Mouse (Mus musculus): ENCODE results near the gene Plbd1.

The Plbd1 gene

DNA sequence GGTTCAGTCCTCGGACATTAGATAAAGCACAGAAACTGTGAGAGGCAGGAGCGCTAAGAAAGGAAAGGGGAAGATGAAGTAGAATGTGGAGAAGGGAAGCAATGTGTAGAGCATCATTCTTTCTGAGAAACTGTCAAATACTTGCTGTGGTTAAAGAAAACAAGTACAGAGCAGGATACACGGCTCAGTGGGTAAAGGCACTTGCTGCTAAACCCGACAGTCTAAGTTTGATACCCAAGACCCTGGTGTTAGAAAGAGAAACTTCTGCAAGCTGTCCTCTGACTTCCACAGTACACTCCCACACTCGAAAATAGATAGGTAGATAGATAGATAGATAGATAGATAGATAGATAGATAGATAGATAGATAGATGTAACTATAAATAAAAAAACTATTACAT, 8.4 kb downstream of the Plbd1 start:
- no peak for DNase-seq (ENCODE audit: extremely low spot score, low read depth, low spot score)

DNA sequence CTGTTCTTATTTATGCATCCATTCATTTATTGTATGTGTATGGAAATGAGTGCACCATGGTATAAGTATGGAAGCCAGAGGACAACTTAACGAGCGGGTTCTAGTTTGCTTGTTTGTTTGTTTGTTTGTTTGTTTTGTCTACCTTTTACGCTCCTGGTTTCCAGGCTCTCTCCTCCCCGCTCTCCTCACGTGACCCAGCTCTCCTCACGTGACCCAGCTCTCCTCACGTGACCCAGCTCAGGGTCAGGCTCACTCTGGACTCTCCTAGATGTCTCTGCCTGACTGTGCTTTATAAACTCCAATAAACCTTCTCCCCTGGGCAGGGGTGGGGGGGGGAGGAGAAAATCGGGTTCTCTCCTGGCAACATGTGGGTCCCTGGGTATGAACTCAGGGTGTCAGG, 11.1 kb downstream of the Plbd1 start:
- DNase-seq (ENCODE audit: extremely low spot score, low read depth, low spot score) = no peak

DNA sequence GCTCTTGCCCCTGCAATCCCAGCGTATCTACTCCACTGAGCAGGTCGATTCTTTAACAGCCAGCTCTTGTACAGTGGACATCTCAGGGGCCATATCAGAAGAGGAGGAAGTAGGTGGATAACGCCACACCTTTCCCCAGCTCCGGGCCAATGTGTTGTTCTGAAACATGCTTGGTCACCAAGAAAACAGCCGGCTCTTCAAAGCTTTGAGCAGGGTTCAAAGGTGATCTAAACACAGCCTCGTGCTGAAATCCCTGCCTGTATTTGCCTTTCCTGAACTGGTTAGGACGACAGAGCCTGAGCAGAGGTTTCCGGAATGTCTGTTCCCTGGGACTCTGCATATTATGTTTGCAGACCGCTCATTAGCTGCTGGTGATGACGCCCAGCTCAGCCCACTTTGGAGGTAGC, 14.3 kb downstream of the Plbd1 start:
- DNase-seq (ENCODE audit: extremely low spot score, low read depth, low spot score) = no peak

DNA sequence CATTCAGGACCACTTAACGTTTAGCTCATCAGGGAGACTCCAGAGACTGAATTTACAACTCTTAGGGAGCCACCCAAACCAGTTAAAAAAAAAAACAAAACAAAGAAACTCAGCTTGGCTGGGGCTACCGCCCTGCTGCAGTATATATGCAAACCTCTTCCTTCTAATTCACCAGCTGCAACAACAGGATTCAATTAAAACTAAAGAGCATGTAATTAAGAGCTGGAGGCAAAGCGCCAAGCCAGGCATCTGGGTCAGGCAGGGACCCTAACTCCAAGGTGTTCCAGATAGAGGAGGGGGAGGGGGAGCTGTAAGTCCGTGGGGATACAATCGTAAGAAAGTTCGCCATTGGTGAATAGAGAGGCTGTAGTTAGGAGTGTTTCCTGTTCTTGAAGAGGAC, 15.5 kb downstream of the Plbd1 start:
- DNase-seq (ENCODE audit: extremely low spot score, low read depth, low spot score) = no peak

DNA sequence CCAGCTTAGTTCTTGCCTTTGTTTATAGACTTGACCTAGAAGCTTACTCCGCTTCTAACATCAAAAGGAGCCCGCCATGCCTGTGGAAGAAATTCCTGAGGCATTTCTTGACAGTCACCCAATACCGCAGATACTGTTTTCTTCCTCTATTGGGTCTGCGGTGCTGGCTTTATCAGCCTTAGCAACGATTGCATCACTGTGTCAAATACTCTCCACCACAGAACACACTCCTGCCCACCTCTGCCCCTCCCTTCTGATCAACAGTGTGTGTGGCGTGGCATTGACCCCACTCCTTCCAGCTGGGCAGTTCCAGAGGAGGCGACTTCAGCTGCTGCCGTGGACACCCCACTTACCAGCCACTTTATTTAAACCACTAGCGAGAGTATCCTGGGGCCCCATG, 16.0 kb downstream of the Plbd1 start:
- no peak for DNase-seq (ENCODE audit: extremely low spot score, low read depth, low spot score)

DNA sequence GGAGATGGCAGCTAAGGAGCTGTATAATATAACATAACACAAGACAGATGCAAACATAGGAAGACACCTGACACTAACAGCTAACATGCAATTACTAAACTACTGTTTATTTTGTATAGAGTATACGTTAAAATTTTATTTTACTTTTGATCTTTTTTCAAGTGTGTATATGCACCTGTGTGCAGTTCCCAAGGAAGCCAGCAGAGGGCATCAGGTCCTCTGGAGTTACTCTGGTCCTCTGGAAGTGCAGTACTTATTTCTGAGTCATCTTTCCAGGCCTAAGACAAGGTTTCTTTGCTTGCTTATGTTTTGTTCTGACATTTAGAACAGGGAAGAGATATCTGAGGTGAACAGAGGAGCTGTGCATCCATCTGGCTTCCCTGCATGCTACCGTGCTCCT, 17.6 kb downstream of the Plbd1 start:
- no peak for DNase-seq (ENCODE audit: extremely low spot score, low read depth, low spot score)

DNA sequence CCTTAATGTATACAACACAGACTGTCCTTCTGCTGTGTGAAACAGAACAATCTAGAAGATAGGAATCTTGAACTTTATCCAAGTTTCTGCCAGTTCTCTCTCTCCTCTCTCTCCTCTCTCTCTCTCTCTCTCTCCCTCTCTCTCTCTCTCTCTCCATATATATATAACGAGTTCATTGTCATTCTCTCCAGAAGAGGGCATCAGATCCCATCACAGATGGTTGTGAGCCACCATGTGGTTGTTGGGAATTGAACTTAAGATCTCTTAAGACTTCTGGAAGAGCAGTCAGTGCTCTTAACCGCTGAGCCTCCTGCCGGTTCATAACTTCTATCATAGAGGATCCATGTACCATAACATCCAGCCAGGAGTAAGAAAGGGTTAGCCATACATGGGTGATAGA, 26.7 kb downstream of the Plbd1 start:
- DNase-seq (ENCODE audit: extremely low spot score, low read depth, low spot score) = no peak

DNA sequence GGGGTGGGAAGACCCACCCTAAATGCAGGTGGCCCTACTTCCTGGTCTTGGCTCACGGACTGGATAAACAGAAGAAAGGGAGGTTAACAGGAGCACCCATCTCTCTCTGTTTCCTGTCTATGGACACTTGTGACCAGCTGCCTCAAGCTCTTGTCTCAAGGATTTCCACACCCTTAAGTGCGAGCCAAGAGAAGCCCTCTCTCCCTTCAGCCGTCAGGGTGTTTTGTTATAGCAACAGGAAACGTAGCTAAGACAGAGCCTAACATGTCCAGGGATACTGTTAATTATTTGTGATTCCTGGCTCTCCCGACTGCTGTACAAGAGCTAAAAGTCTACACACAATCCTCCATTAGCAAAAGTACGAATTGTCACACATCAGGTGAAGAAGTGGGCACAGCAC, 28.0 kb downstream of the Plbd1 start:
- DNase-seq (ENCODE audit: extremely low spot score, low read depth, low spot score) = no peak

DNA sequence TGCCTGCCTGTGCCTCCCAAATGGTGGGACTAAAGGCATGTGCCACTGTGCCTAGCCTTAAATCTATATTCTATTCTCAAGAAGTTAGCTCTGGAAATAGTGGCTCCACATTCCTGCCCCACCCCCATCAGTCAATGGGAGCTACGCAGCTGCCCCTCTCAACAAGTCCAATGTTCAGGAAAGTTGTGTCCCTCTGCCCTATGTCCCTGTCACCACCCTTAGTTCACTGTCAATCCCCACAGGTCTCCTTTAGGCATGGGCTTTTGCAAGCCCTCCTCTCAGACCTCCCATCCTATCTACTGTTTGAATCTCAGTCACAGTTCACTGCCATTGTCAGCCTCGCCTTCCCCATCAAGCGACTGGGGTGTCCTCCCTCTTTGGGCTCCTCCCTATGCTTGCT, 28.6 kb downstream of the Plbd1 start:
- no peak for DNase-seq (ENCODE audit: extremely low spot score, low read depth, low spot score)

DNA sequence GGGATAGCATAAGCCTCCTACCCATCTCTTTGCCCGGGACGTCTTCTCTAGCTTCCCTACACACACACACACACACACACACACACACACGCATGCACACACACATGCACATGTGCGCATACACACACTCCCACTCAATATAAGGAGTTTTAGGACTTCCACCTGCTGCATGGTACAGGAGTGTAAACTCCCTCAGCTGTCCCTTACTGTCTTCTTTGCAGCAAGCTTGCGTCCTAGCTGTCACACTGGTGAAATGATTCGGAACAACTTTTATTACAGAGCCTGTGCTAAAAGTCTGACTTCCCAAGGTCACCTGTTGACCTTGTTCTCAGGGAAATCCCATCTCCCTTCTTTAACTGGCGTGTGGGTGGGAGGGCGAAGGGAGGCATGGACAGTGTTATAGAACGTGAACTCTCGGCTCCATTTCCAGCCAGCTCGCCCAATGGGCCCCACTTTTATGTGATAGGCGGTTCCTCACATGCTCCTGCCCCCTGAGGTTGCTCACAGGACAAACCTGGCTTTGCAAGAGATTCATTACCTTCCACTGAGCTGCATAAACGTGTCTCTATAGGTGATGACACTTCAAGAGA, 29.7 kb downstream of the Plbd1 start:
- no peak for DNase-seq (ENCODE audit: extremely low spot score, low read depth, low spot score)

DNA sequence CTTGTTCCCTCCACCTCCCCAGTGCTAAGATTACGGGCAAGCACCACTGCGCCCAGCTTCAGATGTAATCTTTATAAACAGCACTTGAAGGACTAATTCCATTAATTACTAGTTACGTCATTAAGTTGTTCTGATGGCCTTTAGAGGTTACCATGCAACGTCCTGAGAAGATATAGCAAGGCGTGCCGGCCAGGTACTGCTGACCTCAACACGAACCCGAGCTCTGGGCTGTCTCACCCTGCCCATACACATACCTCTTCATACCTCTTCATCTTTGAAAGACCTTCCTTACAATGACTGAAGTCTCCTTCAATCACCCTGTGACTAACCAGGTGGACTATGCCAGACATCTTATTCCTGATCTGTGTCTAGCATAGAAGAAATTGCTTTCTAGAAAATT, 30.2 kb downstream of the Plbd1 start:
- no peak for DNase-seq (ENCODE audit: extremely low spot score, low read depth, low spot score)

DNA sequence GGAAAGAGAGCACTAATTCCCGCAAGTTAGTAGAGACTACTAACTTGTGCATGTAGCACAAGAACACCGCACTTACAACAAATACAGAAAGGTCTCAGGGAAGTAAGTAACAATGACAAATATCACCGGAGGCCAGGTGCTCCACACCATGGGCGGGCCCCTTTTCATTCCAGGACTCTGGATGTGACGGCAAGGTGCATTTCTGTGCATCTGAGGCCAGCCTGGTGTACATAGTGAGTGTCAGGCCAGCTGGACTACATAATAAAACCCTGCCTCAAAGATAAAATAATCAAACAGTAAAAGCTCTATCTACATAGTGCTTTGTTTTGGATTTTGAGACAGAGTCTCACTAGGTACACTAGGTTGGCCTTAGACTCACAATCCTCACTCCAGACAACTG, 32.1 kb downstream of the Plbd1 start:
- DNase-seq (ENCODE audit: extremely low spot score, low read depth, low spot score) = no peak

DNA sequence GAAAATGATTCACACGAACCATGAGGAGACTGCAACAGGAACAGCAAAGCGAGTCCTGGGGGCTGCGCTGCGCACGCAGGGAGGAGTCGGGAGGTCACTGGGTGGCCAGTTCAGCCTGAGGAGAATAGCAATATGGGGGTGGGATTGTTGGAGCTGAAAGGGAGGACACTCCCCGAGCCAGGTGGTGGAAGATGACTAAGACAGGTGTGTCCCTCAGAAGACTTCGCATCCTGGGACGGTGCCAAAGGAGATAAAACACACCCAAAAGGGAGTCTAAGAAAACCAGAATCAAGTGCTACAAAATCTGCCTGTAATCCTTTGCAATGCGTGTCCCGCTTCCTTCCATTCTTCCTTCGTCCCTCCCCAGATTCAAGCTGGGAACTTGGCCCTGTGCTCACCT, 36.3 kb downstream of the Plbd1 start:
- no peak for DNase-seq (ENCODE audit: extremely low spot score, low read depth, low spot score)

DNA sequence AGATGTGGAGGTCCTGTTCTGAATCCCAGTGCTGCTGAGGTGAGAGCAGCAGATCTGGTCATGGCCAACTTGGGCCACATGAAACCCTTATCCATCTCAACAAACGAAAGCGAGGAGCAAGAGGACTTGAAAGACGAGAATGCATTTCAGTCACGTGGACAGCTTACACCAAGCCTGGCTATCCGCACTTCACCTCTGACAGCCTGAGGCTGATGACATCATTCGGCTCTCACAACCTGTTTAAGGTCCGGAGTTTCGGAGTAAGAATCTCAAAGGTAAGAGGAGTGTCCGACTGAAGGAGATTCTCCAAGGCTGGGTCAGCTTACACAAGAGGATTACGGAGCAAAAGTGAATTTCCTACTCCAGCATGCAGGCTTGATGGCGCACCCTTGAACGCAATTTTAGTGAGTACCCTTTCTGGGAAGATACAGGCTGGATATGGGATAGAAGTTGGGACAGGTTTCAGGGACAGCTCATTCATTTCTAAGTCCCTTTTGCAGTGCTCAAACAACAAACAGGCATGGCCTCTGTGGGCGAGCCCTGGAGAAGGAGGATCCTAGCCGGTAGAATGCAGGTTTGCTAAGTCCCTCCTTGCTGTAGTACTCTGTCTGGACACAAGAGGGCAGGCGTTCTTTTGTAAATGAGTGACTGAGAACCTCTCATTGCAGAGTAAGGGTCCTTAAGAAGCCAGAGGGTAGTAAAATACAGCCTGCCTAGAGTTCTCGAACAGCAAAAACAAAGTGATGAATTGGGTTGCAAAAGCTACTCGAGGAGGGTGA, 41.2 kb downstream of the Plbd1 start:
- DNase-seq (ENCODE audit: extremely low spot score, low read depth, low spot score) = peak; percentile 83

DNA sequence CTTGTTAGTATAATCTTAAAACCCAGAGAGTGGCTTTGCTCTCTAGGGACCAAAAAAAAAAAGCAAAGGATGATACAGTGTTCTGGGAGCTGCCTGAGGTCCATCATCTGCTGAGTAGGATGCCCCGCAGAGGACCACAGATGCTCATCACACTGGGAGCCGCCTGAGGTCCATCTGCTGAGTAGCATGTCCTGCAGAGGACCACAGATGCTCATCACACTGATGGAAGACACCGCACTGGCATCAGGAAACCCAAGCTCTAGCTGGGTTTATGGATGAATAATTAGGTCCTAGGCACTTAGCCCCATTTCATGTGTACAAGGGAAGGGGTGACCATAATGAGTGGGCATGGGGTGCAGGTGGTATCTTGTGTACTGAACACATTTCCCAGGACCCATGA, 47.6 kb downstream of the Plbd1 start:
- no peak for DNase-seq (ENCODE audit: extremely low spot score, low read depth, low spot score)

DNA sequence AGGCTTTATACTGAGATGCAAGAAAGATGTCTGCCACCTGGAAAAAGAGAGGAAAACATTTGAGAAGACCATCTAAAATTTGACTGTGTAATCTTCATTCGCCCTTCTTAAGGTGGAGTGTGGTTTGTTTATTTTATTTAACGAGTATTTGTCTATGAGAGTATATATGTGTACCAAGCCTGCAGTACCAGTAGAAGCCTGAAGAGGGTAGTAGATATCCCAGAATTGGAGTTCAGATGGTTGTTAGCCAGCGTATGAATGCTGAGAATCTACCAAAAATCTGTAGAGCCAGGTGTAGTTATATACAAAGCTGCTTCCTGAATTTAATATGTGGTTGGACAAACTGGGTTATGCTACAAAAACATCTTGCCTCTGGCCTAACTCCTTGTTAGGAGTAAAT, 49.4 kb downstream of the Plbd1 start:
- DNase-seq (ENCODE audit: extremely low spot score, low read depth, low spot score) = no peak

DNA sequence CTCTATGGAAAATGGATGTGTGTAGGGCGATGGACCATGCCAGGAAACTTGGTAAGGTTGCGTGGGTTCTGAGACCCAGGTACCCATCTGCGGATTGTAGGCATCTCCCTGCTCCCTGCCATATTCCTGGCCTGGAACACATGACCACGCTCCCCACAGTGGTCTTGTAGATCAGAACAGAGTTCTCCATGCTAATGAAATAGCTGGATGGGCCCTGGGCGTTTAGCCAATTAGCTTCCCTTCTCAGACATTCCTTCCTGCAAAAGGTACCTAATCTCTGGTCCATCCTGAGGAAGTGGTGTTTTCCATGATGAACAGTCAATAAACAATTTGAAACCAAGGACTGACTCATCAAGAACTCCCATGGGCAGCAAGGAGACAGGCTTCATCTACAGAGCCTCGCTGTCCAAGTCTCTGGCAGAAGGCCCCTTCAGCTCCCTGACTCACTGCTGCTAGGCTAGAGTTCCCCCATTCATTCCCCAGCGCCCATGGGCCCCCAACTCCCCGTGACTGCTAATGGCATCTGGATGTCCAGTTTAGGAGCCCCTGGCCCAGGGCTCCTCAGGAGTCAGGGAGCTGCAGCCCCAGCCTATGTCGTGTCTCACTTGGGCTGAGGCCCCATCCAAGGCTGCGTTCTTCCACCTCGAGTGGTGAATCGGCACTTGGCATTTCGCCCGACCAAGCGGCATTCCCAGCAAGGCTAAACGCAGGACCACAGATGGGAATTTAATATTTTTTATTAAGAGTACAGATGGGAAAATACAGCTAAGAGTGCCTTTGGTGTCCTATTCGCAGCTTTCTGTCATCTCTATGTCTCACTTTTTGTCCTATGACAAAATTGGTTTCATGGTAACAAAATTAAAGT, 50.1 kb downstream of the Plbd1 start:
- DNase-seq (ENCODE audit: extremely low spot score, low read depth, low spot score) = no peak

DNA sequence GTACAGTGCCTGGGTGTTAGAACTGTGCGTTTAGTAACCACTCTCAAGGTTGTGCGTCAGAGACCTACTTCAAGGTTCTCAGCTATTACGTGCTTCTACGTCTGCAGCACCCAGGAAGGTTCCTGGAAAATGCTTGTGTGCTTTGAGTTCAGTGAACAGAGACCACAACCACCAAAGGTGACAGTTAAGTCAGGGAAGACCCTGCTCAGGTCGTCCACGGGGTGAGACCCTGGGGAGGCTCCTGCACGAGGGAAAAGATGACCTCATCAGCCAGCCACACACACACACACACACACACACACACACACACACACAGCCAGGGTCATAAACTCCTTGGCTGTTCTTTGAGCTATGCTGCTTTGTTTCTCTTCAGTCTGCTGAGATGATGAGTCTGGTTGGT, 59.1 kb downstream of the Plbd1 start:
- no peak for DNase-seq (ENCODE audit: extremely low spot score, low read depth, low spot score)

DNA sequence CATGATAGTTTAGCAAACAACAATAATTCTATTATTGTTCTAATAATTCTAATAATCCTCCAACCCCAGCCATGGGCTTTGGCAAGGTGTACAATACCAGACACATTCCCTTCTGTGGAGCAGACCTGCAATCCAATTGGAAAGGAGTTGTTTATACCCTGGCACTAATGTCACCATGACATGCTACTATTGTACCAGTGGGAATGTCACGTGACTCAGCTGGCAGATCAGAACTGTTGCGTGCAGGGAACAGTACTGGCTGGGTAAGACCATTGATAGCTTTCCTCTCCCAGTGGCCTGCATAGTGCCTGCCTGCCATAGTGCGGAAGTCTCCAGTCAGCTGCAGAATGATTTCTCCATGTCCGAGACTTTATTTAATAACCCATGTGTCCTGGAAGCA, 67.2 kb downstream of the Plbd1 start:
- DNase-seq (ENCODE audit: extremely low spot score, low read depth, low spot score) = no peak

DNA sequence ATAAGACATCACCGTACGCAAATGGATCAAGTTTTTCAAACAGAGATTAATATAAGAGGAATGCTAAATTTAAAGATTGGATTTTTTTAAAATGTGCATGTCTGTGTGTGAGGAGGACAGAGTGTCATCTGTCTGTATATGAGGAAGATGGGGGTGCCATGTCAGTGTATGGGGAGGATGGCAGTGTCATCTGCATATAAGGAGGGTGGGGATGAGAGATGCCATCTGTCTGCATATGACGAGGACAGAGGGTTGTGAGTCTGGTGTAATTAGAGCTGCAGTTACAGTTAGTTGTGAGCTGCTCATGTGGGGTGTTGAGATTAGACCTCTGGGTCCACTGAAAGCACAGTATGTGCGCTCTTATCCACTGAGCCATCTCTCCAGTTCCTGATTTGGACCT, 71.0 kb downstream of the Plbd1 start:
- DNase-seq (ENCODE audit: extremely low spot score, low read depth, low spot score) = no peak

DNA sequence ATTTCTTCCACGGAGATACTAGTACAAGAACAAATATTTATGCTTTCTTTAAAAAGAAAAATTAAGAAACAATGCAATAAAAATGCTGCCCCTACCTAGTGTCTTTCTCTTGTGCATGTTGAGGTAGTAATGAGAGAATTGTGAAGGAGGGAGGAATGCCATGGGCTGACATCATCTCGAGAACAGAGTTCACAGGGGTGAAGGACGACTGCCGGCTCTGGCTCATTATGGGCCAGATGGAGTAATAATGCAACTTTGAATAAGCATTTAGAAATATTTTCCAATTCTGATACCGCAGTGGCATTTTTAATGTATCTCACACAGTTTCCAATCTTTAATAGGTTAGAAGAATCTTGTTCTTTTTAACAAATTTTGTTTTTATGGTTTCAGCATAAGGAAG, 95.7 kb downstream of the Plbd1 start:
- no peak for DNase-seq (ENCODE audit: extremely low spot score, low read depth, low spot score)

Measured in hindlimb bud, embryonic 11.5 days (tissue).